Mouse (Mus musculus) brain, embryonic 18.5 days (tissue): ENCODE results near the gene Gm38655.
"Not testable (repeated sequence)": the region's sequence is repeated elsewhere in the genome, so short reads cannot be mapped to it uniquely, and the experiment has no call there.

Experiments used
- DNase-seq: peaks from one replicate; pipeline ENCODE4 v3.0.0-alpha.2; 2012; ENCODE audit warnings: low read depth, low spot score

The Gm38655 gene

DNA sequence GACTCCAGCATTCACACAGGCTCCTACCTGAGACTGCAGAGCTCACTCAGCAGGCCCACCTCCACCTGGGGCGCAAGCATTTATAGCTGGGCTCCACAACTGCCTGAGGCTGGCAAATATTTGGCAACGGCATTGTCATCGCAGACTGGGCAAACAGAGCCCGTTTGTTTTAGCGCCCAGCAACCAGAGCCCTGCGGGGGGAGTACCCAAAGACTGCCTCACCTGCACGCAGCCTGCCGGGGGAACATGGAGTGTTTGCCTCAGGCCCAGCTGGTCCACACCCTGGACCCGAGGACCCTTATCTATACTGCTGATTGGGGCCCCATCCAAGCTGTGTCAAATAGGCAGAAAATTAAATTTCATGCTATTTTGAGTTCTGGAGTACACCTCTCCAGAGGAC, at the start of gene Gm38655:
TSS of gene Gm38655 (minus strand) at position 61 of the 400 bp plus-strand sequence.
- DNase-seq: no peak

DNA sequence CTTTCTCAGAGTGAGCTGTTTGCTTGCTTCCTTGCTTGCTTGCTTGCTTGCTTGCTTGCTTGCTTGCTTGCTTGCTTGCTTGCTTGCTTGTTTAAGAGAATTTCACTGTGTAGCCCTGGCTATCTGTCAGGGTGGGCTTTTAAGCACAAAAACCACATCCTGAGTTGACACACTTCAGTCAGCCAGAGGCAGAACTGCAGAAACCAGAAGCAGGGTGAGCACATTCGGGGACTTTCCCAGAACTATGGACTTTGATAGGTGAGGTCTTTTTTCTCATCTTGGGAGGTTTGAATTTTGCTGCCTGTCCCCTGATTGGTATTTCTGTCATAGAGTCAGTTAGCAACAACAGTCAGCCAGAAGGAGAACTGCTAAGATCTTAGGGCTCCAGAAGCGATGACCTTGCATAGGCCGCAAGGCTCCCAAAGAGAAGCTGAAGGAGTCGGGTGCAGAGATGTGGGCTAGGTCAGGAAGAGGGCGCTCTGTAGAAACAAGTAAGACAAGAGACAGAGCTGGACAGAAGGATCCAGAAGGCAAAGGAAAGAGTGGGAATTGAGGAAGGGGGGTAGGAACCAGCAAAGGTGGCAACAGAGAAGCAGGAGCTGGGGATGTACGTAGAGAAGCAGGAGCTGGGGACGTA, 49.4 kb upstream of the Gm38655 start:
- DNase-seq: no peak

DNA sequence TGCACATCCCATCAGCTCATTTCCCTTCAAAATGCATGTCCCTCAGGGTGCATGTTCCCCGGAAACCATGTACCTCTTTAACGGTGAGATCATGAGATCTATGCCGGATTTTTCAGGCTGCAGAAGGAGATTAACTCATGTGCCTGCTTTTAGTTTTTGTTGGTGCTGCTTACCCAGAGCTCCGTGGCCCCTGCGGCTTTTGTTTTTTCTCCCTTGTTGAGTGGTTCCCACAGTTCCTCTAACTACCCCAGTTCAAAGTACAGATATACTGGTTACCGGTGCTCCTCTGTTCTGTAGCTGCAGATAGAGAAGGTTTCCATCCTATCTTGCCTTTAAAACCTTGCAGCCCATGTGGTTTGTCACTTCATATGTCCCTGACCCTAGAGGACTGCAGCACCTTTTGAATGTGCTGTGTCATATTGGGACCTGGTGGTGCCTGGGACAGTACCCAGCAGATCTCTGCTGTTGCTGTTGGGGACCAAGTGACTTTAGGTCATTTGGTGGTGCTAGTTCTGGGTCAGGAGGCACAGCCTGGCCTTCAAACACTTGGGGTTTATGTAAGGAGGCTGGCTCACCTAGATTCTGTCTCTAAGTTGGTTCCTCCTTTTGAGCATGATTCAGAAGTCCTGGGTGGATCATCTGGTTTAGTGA, 47.8 kb upstream of the Gm38655 start:
- DNase-seq: no peak

DNA sequence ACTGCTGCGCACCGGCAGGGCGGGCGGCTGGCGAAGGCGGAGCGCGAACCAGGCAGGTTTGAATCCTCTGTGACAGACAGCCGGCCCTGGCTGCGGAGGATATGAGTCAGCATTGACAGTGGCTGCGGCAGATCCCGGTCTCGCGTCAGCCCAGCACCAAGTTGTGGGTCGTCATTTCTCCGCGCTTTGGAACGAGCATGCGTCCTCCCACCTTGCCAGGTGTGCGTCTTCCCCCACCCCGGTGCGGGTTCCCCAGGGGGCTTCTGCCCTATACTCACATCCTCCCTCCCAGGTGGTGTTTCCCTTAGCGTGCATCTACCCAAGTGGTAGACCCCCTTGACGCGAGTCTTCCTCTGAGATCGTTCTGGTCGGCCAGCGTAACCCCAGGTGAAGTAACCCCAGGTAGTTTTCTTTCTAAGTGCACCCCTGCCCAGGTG, 47.3 kb upstream of the Gm38655 start:
- not testable (repeated sequence) for DNase-seq

DNA sequence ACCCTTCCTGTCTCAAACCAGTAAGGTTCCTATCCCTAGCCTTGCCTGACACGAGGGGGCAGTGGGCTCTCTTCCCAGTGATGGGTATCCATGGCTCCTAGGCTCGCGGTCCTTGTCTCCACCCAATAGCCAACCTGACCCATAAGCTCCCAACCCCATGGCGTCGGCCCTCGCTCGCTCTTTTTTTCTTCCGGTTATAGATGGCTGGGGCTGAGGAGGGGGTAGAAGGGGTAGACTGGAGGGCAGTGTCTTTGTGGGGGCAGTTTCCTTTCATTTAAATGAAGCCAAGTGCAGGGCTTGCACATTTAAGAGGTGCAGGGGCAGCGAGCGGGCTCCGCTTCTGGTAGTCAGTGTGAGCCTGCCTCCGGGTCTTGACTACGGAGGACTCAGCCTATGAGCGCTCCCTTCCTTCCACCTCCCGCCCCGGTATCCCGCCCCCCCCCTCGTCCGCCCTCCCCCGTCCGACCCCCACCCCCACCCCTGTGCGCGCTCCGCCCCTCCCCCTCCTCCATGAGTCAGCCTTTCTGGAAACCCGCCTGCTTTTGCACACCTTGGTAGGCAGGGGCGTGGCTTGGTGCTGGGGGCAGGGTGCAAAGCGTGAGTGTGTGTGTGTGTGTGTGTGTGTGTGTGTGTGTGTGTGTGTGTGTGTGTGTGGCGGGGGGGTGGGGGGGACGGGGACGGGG, 46.7 kb upstream of the Gm38655 start:
- DNase-seq: no peak

DNA sequence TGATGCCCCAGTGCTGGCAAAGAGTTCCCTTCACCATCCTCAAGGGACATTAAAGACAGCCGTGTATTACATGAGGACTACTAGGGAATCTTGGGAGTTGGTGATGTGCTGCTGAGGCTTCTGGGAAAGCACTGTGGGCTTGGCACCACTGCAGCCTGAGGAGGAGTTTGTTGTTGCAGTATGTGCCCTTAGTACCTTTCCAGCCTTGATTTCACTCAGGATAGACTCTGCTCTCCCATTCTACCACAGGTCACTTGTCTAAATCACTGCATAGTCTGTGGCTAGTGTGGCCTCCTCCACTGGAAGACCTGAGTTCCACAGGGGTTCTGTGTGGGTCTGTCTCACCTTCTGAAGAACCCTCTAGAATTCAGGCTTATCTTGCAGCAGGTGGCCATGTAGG, 45.5 kb upstream of the Gm38655 start:
- no peak for DNase-seq

DNA sequence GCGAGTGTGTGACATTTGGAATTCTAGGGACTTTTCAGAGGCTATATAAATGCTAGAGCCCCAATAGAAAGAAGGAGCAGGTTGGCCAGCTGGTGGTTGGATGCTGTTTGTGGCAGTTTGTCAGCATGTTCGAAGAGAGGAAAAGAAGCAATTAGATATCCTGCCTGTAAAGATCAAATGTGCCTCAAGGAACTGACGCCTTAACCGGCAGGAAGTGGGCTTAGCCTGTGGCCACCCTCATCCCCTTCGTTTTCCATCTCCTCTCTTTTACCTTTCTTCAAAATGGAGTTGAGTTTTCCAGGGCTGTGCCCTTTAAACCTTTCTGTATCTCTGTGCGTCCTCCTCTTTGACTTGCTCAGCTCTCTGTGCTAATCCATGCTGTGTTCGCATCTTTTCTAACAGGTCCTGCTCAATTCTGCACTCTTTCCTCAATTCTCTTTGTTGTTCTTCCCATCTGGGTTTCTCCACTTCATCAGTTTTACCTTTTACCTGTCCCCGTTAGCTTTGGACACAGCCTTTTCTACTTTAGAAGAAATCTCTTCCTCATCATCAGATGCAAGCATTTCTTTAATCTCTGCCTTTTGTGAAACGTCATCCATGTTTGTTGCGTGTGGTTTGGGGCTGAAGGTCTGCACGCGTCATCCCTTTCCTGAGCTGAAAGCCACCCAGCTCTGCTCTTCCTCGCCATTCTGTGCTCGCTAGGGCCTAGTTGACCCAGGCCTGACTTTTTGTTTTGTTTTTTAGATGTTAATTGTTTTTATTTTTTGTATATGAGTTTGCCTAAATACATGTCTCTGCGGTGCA, 44.4 kb upstream of the Gm38655 start:
- DNase-seq: no peak

DNA sequence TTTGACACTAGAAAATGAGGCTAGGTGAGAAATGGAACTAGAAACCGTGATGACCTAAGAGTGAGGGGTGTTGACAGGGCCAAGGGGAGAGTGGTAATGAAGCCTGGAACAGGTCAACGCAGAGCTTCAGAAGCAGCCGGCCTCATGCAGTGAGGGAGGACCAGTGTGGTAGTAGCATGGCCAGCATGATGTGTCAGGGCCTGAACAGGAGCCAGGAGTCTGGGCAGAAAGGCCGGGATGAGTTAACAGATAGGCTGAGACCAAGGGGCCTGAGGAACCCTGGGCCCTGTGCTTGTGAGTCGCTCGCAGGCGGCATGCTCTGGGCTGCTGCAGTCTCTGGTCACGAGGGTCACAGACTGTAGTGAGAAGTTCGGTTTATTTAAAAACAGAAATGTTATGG, 43.7 kb upstream of the Gm38655 start:
- no peak for DNase-seq

DNA sequence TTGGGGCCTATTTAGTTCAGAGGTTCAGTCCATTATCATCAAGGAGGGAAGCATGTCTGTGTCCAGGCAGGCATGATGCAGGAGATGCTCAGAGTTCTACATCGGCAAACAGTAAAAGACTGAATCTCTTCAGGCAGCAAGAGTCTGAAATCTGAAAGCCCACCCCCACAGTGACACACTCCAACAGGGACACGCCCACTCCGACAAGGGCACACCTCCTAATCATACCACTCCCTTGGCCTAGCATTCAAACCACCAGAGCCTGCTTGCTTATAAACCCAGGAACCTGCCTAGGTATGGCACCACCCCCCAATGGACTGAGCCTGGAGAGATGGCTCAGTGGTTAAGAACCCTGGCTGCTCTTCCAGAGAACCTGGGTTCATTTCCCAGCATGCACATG, 40.2 kb upstream of the Gm38655 start:
- no peak for DNase-seq

DNA sequence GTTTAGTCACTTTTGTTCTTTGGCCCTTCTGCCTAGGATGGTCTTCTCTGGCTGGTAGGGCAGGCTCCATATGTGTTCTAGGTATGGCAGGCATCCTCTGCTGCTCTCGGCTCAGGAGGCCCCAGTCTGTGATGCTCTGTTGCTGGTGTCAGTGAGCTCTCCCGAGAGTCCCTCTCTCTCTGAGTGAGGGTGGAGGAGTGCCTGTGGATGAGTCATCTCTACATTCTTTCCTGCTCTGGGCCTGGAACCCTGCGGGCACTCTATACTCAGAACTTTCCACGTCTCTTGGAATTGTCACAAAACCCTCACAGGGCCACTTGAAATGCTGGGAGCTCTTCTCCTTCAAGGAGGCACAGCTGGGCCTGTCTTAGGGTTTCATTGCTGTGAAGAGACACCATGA, 36.4 kb upstream of the Gm38655 start:
- DNase-seq: no peak

DNA sequence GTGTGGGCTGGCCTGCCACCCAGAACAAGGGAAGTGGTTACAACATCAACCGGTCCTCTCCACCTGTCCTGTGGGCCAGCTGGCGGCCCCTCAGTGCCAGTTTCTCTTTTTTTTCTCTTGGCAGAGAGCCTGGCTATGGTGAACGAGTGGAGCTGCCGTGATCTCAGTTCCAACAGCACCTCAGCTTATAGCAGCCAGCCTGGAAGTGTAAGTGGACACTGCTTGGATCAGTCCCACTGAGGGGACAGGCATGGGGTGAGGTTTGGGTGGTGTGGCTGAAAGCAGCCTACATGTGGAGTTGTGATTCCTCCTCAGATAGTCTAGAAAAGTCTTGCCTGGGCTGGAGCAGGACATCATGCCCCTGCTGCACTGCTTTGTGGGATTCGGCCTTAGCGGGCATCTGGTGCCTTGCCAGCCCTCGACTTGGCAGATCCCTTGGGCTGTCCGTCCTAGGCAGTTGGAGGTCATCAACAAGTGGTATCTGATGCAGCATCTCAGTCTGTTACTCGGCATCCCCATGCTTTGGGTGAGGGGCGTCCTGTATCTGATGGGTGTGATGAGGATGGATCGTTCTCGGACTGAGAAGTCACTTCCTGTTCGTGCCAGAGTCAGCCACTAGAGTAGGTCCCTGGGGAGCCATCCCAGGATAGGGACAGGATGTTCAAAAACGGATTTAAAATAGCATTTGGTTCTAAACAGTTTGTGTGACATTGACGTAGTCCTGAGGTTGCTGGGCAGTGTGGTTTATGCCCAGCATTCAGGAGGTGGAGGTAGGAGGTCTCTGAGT, 35.6 kb upstream of the Gm38655 start:
- DNase-seq: no peak

DNA sequence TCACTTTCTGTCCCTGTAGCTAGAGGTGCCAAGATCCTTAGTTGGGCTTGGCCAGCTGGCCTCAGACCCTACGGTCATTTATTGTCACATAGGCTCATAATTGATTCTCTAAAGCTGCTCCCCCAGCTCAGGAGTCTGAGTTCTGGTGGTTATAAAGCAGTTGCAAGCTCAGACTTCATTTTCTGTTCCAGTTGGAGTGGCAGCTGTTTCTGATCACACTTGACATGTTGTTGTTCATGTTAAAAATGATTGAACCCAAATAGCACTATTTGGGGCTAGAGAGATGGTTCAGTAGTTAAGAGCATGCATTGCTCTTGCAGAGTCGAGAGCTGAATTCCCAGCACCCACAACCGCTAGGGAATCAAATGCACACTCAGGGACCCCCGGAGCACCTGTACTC, 34.7 kb upstream of the Gm38655 start:
- DNase-seq: no peak

DNA sequence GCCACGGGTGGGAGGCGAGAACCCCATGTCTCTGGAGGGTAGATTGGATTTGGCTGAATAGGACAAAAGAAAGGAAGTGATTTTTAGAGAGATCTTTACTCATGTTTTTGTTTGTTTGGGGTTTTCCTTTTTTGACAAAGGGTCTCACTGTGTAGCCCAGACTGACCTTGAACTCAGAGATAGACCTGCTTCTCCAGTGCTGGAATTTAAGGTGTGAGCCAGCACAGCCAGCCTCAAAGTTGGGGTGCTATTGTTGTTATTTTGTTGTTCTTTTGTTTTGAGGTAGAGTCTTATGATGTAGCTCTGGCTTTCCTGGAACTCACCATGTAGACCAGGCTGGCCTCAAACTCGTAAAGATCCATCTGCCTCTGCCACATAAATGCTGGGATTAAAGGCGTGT, 27.1 kb upstream of the Gm38655 start:
- DNase-seq: no peak

DNA sequence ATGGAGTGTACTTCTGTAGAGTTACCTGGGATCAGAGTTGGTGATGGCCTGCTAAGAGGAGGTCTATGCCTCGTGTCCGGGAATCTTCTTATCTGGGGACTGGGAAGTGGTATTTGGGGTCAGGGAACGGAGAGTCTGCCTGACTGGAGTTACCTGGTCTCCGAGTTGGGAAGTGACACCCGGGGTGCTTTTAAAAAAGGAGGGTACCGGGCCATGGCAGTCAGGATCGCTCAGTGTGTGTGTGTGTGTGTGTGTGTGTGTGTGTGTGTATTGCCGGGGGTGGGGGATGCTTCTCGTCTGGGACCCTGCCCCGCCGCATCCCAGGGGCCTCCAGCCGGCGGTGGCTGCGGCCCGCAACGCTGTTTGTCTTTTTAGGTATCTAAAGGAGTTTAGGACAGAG, 13.8 kb upstream of the Gm38655 start:
- no peak for DNase-seq

DNA sequence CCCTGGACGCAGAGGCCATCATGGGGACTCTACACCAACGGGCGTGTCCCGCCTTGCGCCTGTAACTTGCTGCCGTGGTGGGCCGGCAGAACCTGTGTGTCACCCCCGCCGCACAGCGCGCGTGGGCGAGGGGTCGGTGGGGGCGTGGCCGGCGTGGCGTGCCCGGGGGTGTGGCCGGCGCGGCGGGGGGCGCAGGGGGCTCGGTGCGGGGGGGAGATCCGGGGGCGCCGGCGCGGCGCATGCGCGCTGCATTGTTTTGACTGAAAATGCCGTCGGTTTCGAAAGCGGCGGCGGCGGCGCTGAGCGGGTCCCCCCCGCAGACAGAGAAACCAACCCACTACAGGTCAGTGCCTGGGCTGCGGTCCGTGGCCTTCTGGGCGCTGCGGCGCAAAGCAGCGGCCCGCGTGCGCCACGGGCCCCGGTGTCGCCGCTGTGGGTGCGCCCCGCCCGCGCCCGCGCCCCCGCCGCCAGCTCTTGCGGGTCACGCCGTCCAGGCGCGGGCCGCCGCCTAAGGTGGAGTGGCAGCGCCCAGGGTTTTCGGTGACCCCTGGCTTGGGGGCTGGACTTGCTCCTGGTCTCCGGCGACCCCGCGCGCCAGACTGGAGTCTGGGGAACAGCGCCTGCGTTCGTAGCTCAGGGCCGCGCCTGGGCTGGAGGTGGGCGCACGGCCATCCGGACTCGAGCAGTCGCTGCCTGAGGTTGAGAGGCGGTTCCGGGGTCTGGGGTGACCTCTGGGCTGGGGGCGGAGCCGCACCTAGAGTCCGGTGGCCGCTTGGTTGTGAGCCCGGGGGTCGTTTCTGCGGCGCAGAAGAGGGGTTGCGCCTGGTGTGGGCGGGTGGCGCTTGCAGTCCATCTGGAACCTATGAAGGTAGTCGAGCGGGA, 13.1 kb upstream of the Gm38655 start, which contains the start of gene Unkl:
TSS of gene Unkl (plus strand) at position 248 of the 882 bp plus-strand sequence.
- no peak for DNase-seq

DNA sequence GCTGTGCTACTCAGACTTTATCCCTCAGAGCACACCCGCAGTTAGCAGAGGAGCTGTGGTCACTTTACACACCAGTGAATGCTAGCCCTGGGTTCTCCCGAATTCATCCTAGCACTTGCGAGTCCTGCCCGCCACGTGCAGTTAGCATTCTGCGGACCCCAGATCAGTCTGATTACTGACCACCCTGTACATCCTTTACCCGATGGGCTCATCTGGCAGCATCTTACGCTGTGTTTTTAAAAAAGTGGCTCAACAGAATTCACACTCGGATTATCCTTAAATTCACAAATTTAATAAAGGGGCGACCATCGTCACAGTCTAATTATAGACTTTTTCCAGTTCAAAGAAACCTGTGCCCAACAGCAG, 12.5 kb upstream of the Gm38655 start:
- no peak for DNase-seq

DNA sequence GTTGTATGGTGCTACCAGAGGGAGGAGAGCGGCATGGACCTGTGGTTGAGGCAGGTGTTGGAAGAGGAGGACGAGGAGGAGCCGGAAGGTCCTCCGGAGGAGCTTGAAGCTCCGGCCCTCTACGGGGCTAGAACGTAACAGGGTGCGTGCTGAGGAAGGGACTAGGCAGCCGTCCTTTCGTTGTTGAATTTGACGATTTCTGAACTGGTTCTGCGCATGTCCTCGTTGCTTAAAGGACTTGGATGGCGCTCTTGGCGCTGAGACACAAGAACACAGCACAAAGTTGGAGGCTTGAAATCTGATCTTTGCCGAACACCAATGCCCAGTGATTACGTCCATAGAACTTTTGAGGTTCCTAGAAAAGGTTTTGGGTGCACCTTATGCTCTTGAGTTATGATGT, 9.7 kb upstream of the Gm38655 start:
- no peak for DNase-seq

DNA sequence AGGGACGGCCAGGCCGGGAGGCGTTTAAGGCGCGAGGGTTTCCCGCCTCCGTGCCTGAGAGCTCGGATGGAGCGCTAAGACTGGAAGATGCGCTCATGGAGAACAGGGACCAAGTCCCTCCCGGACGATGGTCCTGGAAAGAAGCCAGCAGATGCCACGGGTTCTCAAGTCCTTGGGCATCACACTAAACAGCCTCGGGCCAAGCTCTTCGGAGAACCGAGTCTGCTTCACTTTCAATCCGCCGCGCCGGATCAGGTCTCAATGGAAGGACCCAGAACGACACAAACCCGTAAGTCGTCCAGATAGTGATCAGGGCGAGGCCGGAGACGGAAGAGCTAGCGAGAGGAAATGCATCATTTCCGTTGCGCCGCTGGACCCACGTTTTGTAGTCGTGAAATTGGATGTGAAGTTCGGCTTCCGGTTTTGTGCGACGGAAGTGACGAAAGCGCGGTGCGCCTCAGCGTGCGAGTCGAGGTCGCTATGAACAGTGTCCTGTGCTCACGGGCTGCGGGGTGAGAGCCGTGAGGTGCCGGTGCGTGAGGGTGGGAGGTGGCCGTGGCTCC, 8.9 kb upstream of the Gm38655 start, which contains the start of gene BC003965:
TSS of gene BC003965 (plus strand) at position 426 of the 563 bp plus-strand sequence.
- peak; percentile 97 for DNase-seq

DNA sequence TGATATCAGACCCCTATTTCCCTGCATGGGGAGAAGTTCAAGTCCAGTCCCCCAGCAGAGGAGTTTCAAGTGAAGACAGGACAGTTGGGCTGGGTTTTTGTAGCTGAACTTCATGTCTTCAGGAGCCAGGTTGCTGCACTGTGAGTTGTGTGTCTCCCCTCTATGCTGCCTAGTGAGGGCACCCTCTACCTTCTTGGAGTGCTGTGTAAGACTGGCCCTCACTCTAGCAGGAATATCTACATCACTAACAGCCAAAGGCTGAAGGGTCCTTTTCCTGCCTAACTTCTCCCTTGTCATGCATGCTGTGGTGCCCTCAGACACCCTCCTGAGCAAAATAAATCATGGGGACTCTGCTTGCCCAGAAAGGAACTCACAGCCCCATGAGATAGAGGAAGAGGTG, 8.0 kb upstream of the Gm38655 start:
- DNase-seq: no peak

DNA sequence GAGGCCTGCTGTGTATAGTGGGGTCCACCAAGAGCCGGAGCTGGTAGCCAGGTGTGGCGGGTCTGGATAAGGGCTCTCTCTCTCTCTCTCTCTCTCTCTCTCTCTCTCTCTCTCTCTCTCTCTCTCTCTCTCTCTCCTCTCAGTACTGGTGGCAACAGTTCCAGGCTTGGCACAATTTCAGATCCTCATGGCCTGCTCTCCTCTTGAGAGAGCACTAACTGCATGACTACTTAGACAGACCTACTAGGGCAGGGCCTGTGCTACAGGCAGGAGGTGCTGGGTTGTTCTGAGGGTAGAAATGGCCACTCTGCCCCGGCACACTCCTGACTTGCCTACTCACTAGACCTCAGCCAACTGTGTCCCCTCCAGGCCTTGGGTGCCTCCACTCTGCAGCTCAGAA, 2.7 kb downstream of the Gm38655 start:
- DNase-seq: no peak
